Mouse (Mus musculus) fibroblast of lung, adult 2 months (primary cell): Measurements from ENCODE around the gene Phldb2.

Experiments
- DNase-seq: peaks from one replicate; pipeline ENCODE4 v3.0.0-alpha.2; 2011; ENCODE audit warnings: low read depth

Gene Phldb2

GRCm38 (mm10) chr16:45841806-45842205 lies 111.6 kb downstream of the Phldb2 start:
- no peak for DNase-seq

- no peak for DNase-seq
Observed at GRCm38 (mm10) chr16:45841016-45841415, 112.4 kb downstream of the Phldb2 start.

DNA sequence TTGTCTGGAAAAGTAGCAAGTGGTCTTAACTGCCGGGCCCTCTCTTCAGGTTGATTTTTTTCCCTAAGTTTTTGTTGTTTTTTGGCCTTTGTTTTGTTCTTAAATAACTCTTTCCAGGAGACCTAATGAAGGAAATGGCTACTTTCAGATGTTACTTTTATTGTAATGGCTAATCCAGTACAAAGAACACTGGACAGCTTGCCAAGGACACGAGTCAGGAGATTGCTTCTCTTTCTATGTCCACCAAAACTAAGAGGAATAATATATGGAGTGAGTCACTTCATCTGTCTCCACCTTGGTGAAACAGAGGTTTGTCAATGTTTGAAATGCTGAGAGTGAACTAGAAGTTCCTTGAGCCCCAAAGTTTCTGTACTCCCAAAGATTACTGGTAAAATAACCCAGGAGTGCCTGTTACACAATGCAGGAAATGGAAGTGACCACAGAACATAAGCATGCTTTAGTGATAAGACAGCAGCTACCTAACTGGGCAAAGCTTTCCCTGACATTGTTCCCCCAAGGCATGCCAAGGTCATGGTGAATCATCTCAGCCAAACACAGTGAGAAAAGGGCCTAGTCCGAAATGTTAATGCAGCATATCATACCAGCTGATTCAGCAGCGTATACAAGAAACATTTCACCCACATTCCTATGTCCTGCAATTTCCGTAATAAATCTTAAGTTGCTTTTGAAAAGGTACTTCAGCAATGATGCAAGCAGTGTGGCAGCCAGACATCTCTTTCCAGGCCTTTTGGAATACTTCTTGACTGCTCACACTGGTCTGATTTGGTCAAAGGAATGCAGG lies 115.7 kb downstream of the Phldb2 start:
- peak; percentile 80 for DNase-seq

DNA sequence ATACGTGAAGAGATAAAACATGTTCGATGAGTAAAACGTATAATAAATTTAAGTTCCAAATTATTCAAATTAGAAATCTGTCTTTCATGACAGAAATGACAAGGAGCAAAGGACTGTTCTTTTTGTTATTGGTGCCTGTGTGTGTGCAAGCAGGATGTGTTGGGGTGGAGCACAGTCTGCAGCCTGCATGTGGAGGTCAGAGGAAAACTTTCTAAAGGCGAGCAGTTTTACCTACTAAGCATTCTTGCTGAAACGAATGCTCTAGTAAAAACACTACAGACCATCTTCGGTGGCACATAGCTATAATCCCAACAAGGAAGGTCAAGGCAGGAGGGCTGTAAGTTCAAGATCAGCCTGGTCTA lies 120.7 kb downstream of the Phldb2 start:
- no peak for DNase-seq

- DNase-seq: no peak
Observed at GRCm38 (mm10) chr16:45832061-45832746, 121.2 kb downstream of the Phldb2 start.

- DNase-seq: no peak
Observed at GRCm38 (mm10) chr16:45831094-45831872, 122.1 kb downstream of the Phldb2 start.

DNA sequence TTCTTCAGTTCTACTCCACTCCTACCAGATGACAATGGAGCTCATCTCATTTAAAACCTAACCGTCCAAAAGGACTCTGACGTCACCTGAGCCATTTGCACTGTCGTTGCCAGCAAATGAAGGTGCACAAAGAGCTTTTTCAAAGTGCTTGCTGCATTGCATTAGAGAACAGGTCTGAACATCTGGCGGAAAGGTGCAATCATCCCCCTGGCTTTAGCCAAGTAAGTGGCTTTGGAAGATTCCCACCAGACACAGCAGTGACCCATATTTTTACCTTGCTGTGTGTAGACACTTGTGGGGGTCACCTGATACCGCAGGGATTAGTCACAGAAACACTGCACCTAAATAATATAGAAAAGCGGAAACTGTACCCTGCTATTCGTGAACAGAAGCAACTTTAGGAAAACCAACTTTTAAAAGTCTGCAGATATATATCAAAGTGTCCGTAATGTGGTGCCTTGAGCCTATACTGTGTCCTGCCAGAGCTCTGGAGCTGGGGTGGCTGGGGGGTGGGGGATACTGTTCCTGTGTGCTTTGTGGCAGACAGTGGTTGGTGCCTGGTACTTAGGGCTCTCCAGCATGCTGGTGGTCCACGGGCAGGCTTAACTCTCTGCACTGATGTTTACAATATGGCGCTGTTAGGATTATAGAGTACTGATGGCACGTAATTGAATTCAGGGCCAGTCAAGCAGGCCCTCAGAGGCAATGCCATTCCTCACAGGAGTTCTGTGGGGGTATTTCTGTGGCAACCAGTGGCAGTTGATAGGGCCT lies 123.1 kb downstream of the Phldb2 start:
- DNase-seq: no peak

DNA sequence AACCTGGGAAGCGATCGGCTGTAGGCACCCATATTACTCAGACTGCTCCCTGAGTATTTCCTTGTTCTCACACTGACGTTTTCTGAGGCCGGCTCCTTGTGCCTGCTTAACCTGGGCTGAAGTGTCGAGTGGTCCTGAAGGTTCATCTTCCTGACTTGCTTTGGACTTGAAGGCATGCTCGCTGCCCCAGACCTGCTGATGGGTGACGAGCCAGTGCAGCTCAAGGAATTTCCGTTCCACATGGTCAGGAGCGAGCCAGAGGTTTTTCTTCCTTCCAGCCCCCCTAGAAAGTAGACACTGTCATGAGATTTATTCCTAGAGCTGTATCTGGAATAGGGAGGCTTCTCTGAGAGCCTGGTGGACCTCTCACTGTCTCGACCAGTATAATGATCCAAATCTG lies 128.1 kb downstream of the Phldb2 start:
- DNase-seq: no peak

DNA sequence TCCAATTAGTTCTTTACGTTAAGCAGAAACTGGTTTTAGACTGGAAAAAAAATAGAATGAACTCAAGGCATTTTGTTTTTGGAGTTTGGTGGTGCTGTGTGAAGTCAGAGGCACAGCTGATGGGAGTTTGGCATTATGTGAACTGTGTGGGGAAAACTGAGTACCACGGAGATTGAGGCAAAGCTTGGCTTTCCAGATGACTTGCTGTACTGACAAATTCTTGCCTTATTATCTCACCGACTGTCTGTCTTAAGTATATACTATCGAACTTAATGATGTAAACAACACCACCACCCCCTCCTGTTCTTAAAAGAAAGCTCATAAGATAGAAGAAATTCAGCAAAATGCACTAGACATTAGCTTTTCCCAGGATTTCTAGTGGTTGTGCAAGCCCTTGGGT lies 129.4 kb downstream of the Phldb2 start:
- no peak for DNase-seq

GRCm38 (mm10) chr16:45819911-45820310 lies 133.5 kb downstream of the Phldb2 start:
- no peak for DNase-seq

GRCm38 (mm10) chr16:45817795-45818194 lies 135.6 kb downstream of the Phldb2 start:
- DNase-seq: no peak

DNA sequence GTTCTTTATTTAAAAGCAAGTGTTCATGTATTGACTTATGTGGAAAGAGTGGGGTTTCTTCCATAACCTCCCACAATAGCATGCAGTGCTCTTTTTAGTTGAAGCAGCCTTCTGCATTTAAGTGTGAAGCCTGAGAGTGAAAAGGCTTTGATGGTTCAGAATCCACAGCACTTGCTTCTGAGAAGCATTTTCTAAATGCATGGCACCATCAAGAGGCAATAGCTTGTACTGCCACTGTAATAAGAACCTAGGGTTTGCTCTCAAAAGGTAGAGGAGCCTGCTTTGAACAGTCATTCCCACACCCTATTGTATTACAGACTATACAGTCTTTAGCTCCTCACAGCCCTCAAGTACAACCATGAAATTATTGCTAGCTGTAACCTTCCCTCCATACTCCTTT lies 136.7 kb downstream of the Phldb2 start:
- DNase-seq: no peak

DNA sequence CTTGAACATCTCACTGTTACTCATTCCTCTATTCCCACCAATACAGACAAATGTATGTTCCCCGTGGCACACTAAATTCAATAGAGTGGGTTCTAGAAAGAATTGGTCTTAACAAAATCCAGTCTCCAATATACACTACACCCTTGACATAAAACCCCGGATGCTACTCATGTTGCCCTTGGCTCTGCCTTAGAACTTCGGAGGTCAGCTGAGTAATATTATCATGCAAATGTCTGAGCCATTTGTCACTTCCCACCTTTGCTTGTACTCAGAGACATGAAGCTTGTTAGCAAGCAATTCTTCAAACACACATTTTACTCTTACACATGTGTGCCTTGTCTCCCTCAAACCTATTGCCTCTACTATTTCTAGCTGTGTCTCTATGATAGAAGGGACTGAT lies 138.8 kb downstream of the Phldb2 start:
- DNase-seq: no peak

DNA sequence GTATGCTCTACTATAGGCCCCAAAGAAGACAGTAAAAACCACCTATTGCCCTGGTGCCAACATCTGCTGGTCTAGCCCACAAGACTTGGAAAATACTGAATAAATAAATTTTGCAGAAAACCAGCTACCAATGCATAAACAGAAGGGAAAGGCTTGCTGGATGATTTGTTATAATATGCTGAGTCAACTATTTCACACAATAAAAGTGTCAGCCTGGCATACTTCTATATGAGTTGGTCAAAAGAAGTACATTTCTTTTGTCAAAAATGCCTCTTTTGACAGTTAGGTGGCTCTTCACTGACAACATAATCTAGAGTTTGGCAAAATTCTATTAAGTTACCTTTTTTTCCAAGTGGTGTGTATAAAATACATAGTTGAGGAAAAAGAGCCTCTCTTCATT lies 141.6 kb downstream of the Phldb2 start:
- no peak for DNase-seq

GRCm38 (mm10) chr16:45810829-45811326 lies 142.5 kb downstream of the Phldb2 start:
- no peak for DNase-seq

GRCm38 (mm10) chr16:45810155-45810554 lies 143.2 kb downstream of the Phldb2 start:
- DNase-seq: no peak

- DNase-seq: no peak
Observed at GRCm38 (mm10) chr16:45804708-45805107, 148.7 kb downstream of the Phldb2 start.

DNA sequence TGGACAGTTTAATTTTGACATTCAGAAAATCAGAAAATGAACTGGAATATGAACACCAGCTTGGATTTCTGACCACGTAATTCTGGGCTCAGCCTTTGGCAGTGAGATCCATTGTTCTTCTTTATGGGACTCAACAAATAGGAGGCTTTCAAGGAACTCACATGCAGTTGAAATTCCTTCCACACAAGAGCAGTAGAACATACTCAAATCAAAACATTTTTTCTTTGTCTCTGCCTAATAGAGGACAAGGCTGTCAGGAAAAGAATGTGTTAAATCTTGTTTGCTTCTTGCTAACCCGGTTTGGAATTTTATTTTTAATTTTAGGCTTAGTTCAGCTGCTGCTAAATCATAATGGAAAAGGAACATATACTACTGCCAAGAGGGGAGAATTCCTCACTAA lies 153.0 kb downstream of the Phldb2 start:
- no peak for DNase-seq

DNA sequence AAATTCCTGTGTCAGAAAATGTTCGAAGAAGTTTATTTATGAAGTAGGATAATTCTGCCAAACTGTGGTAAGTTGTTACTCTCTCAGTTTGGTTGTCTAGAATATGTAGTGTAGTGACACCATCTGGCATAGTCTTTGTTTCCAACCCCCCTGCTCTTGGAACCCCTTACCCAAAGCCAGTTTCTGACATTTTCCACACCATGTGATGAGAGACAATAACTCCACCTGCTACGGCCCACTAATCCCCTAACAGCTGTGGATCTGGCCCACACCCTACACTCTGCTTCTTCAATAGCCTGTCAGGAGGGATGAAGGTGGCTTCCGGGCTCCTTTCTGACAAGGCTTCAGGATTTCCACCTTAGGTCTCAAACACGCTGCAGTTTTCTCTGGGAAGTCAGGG lies 154.2 kb downstream of the Phldb2 start:
- peak; percentile 69 for DNase-seq

DNA sequence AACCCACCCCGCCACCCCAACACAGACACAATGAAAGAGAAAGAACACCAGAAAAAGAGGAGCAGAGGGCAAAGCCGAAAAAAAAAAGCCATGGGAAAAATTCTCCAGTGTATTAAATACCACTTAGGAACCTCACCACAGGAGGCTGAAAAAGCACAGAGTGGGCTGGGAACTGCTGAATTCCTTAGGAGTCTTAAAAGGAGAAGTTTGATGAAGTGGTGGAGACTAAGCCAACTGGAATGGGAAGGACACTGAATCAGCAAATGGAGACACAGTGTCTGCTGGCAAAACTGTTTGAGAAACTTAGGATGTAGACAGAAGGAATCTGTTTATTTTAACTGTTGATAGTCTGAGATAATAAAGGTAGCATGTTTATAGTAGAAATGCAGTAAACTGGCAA lies 154.8 kb downstream of the Phldb2 start:
- DNase-seq: peak; percentile 96

GRCm38 (mm10) chr16:45796815-45797214 lies 156.6 kb downstream of the Phldb2 start:
- no peak for DNase-seq

GRCm38 (mm10) chr16:45795188-45795693 lies 158.2 kb downstream of the Phldb2 start:
- no peak for DNase-seq
